23 mouse cellular contexts compared by ENCODE assay signal in genomic region chr6:89311518-89311917, GRCm38 (mm10). TPM values are rescaled to one million over a fixed set of nuclear protein-coding genes. Genes with fewer than 3 reads are reported as not detected.
DNase-seq lines count a peak whose midpoint lies in the region; ATAC-seq and TF ChIP-seq lines count a peak whose summit lies in the region.
"Had no signal": no experiment of that assay in that cellular context is flagged by ENCODE, and none has a peak within 500 bp of the region (broad histone marks: within the 10 kb centered on the region; RNA-seq: fewer than 3 reads in every experiment).

No protein-coding gene starts in this region.

- H3K4me2 ChIP-seq in forebrain, embryonic 15.5 days (replicated peaks): no peak overlapping the region
- H3K4me2 ChIP-seq in forebrain, embryonic 14.5 days (ENCODE audit: low read length): no peak overlapping the region
- H3K4me2 ChIP-seq in neural tube, embryonic 13.5 days: no peak overlapping the region
- no peak overlapping the region for H3K4me2 ChIP-seq in forebrain, postnatal 0 days (ENCODE audit: low read depth)
- H3K4me2 ChIP-seq: forebrain, embryonic 13.5 days; heart, embryonic 11.5 days; heart, embryonic 15.5 days; hindbrain, embryonic 13.5 days had no signal

- 0 out of 2 replicates have a peak, but pooled peaks have one; percentile 8 for ATAC-seq in forebrain, embryonic 15.5 days (replicated peaks)
- no peak for ATAC-seq in forebrain, embryonic 14.5 days
- no peak for ATAC-seq in neural tube, embryonic 13.5 days (ENCODE audit: low read depth)
- peak; percentile 56 for ATAC-seq in inflammation-experienced regulatory T-cells, adult 6 months
- no peak for ATAC-seq in forebrain, postnatal 0 days
- ATAC-seq: forebrain, embryonic 13.5 days; hindbrain, postnatal 0 days had no signal

- no peaks in the 10 kb centered on the region for H3K9me3 ChIP-seq in forebrain, embryonic 15.5 days
- H3K9me3 ChIP-seq in forebrain, embryonic 14.5 days (replicated peaks; ENCODE audit: control insufficient read depth, low read length): no peaks in the 10 kb centered on the region
- H3K9me3 ChIP-seq in neural tube, embryonic 13.5 days: peaks cover 4% of the 10 kb centered on the region; the same call in 1 of the 2 replicates
- 0 out of 2 replicates have a peak, but pooled peaks cover 5% of the 10 kb centered on the region for H3K9me3 ChIP-seq in forebrain, postnatal 0 days (ENCODE audit: low read length)
- H3K9me3 ChIP-seq: heart, embryonic 15.5 days had no signal

- H3K36me3 ChIP-seq in forebrain, embryonic 15.5 days: no peaks in the 10 kb centered on the region; the same call in 1 of the 2 replicates
- no peaks in the 10 kb centered on the region for H3K36me3 ChIP-seq in forebrain, embryonic 14.5 days (ENCODE audit: control insufficient read depth, insufficient read depth, low read length)
- H3K36me3 ChIP-seq in neural tube, embryonic 13.5 days: peaks cover 6% of the 10 kb centered on the region
- peaks cover 9% of the 10 kb centered on the region; the same call in 1 of the 2 replicates for H3K36me3 ChIP-seq in forebrain, postnatal 0 days (ENCODE audit: insufficient read depth)
- H3K36me3 ChIP-seq: heart, embryonic 15.5 days had no signal

- DNase-seq in forebrain, embryonic 14.5 days (ENCODE audit: low spot score): no peak
- DNase-seq in neural tube, embryonic 10.5 days (ENCODE audit: extremely low spot score, low spot score): no peak
- DNase-seq in naive thymus-derived CD4-positive, alpha-beta T cell, adult 2 months (ENCODE audit: low read depth): peak; percentile 30
- no peak for DNase-seq in forebrain, postnatal 0 days
- no peak for DNase-seq in natural killer cell, adult 2 months (ENCODE audit: low spot score in 2 of 2)
- DNase-seq: adrenal gland, postnatal 10 days; B cell, adult 2 months; cerebellum, adult 18-20 months; cerebellum, adult 9-11 months; cerebellum, postnatal 36 days; gastrocnemius, postnatal 14 days; heart, adult 2 months; heart, postnatal 14 days had no signal

- no peaks in the 10 kb centered on the region for H3K4me1 ChIP-seq in forebrain, embryonic 15.5 days
- H3K4me1 ChIP-seq in forebrain, embryonic 14.5 days (ENCODE audit: control insufficient read depth, insufficient read depth, low read length): no peaks in the 10 kb centered on the region
- H3K4me1 ChIP-seq in neural tube, embryonic 13.5 days (replicated peaks): peaks cover 14% of the 10 kb centered on the region
- no peaks in the 10 kb centered on the region for H3K4me1 ChIP-seq in forebrain, postnatal 0 days (ENCODE audit: insufficient read depth)
- H3K4me1 ChIP-seq: forebrain, embryonic 13.5 days had no signal

- H3K9ac ChIP-seq in forebrain, embryonic 15.5 days (replicated peaks): no peak overlapping the region
- no peak overlapping the region for H3K9ac ChIP-seq in forebrain, embryonic 14.5 days (ENCODE audit: low read length)
- H3K9ac ChIP-seq in neural tube, embryonic 13.5 days: no peak overlapping the region
- H3K9ac ChIP-seq in forebrain, postnatal 0 days: no peak overlapping the region
- H3K9ac ChIP-seq: forebrain, embryonic 13.5 days; heart, embryonic 15.5 days; hindbrain, embryonic 13.5 days had no signal

- no peak overlapping the region for H3K27ac ChIP-seq in forebrain, embryonic 15.5 days (replicated peaks)
- H3K27ac ChIP-seq in forebrain, embryonic 14.5 days (ENCODE audit: low read depth, low read length): no peak overlapping the region
- H3K27ac ChIP-seq in neural tube, embryonic 13.5 days (replicated peaks): 0 out of 2 replicates have a peak overlapping the region, but pooled peaks have one; percentile 18
- no peak overlapping the region for H3K27ac ChIP-seq in forebrain, postnatal 0 days (ENCODE audit: low read depth, low read length)
- H3K27ac ChIP-seq: embryonic facial prominence, embryonic 10.5 days; forebrain, embryonic 13.5 days; heart, adult 2 months; heart, embryonic 15.5 days; hindbrain, embryonic 13.5 days; hindbrain, postnatal 0 days had no signal

- H3K27me3 ChIP-seq in forebrain, embryonic 15.5 days: no peaks in the 10 kb centered on the region
- H3K27me3 ChIP-seq in forebrain, embryonic 14.5 days (replicated peaks; ENCODE audit: control insufficient read depth, insufficient read depth, low read length): no peaks in the 10 kb centered on the region
- H3K27me3 ChIP-seq in neural tube, embryonic 13.5 days: no peaks in the 10 kb centered on the region
- H3K27me3 ChIP-seq in forebrain, postnatal 0 days (ENCODE audit: insufficient read depth, low read length): no peaks in the 10 kb centered on the region
- H3K27me3 ChIP-seq: CH12.LX; forebrain, embryonic 13.5 days; heart, embryonic 15.5 days; hindbrain, embryonic 13.5 days had no signal

- 90% methylated on average over 2 of the region's 2 CpGs for WGBS in forebrain, embryonic 15.5 days
- WGBS in forebrain, embryonic 14.5 days: 79% methylated on average over 2 of the region's 2 CpGs
- 66% methylated on average over 2 of the region's 2 CpGs for WGBS in neural tube, embryonic 13.5 days
- 93% methylated on average over 2 of the region's 2 CpGs for WGBS in forebrain, postnatal 0 days

- no peak for TF ChIP-seq CTCF in forebrain, postnatal 0 days (IDR thresholded peaks at IDR 0.05; ENCODE audit: low read depth)

- H3K4me3 ChIP-seq in forebrain, embryonic 15.5 days: no peak overlapping the region
- no peak overlapping the region for H3K4me3 ChIP-seq in forebrain, embryonic 14.5 days (ENCODE audit: low read depth, low read length)
- H3K4me3 ChIP-seq in neural tube, embryonic 13.5 days: no peak overlapping the region
- H3K4me3 ChIP-seq in forebrain, postnatal 0 days (ENCODE audit: low read depth, low read length): no peak overlapping the region
- H3K4me3 ChIP-seq: embryonic facial prominence, embryonic 10.5 days; forebrain, embryonic 13.5 days; heart, adult 2 months; heart, embryonic 15.5 days; hindbrain, embryonic 13.5 days had no signal

RNA-seq across cellular contexts. Expression of gene Plxna1, which starts 50.9 kb away (rescaled TPM):
- polyA plus RNA-seq in forebrain, embryonic 15.5 days (2015; fragmentation: Nextera tagmentation; extraction: Ambion mirVana): 39.5 and 45.7 TPM in 2 replicates
- 26.8 and 31.9 TPM in 2 replicates for polyA plus RNA-seq in forebrain, embryonic 14.5 days (2014; fragmentation: Nextera tagmentation; extraction: Ambion mirVana)
- 41.4 and 41.8 TPM in 2 replicates for polyA plus RNA-seq in neural tube, embryonic 13.5 days (2015; fragmentation: Nextera tagmentation; extraction: Ambion mirVana)
- 1 to 10 TPM in 1 of 3 experiments, under 1 TPM in 2; 0.60 to 2.5 (median 0.86) TPM for polyA plus RNA-seq in inflammation-experienced regulatory T-cells, adult 6 months (2017; shearing (Covaris generic))
- 78.2 and 111 TPM in 2 replicates for total RNA-seq in forebrain, postnatal 0 days (2014; rRNA removed)
- 20.3 and 42.1 TPM in 2 replicates for polyA plus RNA-seq in forebrain, postnatal 0 days (2015; fragmentation: Nextera tagmentation; extraction: Ambion mirVana)

Comparison
In these comparisons a context has a peak if more than half of its experiments do, and no peak if none do; other contexts are left out.
1. ATAC-seq: peak in forebrain, embryonic 15.5 days (single experiment) and inflammation-experienced regulatory T-cells, adult 6 months (single experiment); none in forebrain, embryonic 14.5 days (single experiment), neural tube, embryonic 13.5 days (single experiment) and forebrain, postnatal 0 days (single experiment).